Mouse (Mus musculus): ENCODE measurements around the gene Ccdc142. TPM values are rescaled to one million over a fixed set of nuclear protein-coding genes. Genes with fewer than 3 reads are reported as not detected.

The Ccdc142 gene
- polyA plus RNA-seq, 1 experiment from 2014 or later: 1.9 TPM

DNA sequence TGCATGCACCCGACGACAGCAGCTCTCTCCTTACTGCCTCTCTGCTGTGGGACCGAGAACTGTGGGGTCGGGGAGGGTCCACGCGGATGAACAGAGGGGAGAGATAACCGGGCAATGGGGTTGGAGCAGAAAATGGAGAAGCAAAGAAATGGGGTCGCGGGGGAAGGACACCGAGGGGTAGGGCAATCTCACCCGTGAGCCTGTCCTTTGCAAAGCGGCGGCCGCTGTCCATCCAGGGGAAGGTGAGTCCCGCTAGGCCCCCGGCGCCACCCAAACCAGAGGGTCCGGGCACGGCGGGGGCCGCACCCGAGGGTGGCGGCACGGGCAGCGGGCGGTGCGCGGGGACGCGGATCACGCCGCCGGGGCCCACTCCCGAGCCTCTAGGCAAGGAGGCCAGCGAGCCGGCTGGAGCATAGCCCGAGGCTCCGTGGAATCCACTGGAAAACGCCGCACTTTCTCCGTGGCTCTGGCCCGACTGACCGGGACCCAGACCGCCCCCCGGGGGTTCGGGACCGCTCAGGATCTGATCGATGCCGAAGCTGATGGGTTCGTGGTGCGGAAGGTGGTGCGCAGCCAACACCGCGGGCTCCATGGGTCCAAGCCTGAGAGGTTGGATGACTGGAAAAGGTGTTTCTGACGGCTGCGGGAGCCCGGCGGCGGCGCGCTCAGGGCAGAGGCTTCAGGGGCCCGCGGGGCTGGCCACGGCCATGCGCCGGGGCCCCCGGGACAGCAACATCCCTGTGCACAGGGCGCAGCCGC, 31.7 kb upstream of the Ccdc142 start:
- no peaks in the 10 kb centered on the region for H3K9me3 ChIP-seq (replicated peaks)
- no peaks in the 10 kb centered on the region for H3K36me3 ChIP-seq
- H3K4me1 ChIP-seq: peaks cover 33% of the 10 kb centered on the region
- H3K4me2 ChIP-seq: peak overlapping the region; percentile 36
- H3K27me3 ChIP-seq (replicated peaks): peaks cover 100% of the 10 kb centered on the region
- no peak overlapping the region for H3K27ac ChIP-seq
- H3K4me3 ChIP-seq: peak overlapping the region; percentile 32
- 2% methylated on average over 69 of the region's 69 CpGs for WGBS (ENCODE audit: insufficient replicate concordance)
- H3K9ac ChIP-seq: no peak overlapping the region
- no peak for ATAC-seq

DNA sequence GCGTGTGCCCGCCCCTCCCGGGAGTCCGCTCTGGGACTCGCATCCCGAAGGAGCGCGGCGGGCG, 31.3 kb upstream of the Ccdc142 start, which contains the start of gene Tlx2:
Tlx2 (minus strand) TSS at position 47 of the 64 bp plus-strand sequence.
- no peak within 1 kb of the TSS for H3K27ac ChIP-seq
- H3K4me2 ChIP-seq: peak within 1 kb of the TSS; percentile 53
- H3K4me1 ChIP-seq: peaks cover 33% of the 10 kb centered on the region
- peak within 1 kb of the TSS; percentile 32 for H3K4me3 ChIP-seq
- H3K9me3 ChIP-seq (replicated peaks): no peaks in the 10 kb centered on the region
- no peak within 1 kb of the TSS for H3K9ac ChIP-seq
- peaks cover 100% of the 10 kb centered on the region for H3K27me3 ChIP-seq (replicated peaks)
- 1% methylated on average over 10 of the region's 10 CpGs for WGBS (ENCODE audit: insufficient replicate concordance)
- H3K36me3 ChIP-seq: no peaks in the 10 kb centered on the region
- ATAC-seq: no peak

DNA sequence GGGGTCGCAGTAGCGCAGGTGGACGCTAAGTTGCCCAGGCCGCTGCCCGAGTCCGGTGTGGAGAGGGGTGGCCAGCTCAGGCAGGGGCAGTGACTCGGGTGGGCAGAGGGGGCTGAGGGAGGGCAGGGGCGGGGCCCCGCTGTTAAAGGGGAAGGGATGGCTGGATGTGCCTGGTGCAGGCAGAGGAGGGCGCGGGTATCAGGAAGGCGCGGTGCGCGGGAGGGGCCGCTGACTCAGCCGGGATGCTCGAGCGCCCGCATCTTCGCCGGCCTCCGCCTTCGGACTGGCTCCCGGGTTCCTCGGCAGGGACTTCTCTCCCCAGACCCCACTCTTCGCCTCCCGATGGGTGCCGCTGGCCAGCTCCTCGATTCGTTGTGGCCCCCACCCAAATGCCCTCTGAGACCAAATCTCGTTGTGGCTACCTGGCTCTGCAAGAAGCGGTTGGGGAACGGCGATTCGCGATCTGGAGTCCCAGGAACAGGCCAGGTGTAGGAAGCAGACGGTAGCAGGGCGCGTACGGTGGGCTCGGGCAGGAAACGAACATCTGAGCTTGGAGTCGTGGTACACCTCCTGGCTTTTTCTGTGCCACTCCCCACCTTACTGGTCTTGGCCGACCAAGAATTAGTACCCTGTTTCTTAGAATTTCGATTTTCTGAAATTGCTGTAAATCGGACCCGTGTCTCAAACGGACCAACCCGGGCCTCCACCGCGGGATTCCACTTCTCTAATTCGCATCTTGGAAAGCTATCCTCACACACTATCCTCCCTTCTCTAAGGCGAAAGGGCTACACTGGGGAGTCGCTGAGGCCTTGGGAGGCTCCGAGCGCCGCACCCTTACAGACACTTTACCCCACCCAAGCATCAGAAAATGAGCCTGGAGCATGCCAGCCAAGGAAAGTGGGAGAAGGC, 30.8 kb upstream of the Ccdc142 start:
- Histone ChIP-seq H3K27me3 (replicated peaks) (peaks cover 100% of the 10 kb centered on the region), H3K4me2 (peak overlapping the region; percentile 36), H3K4me3 (peak overlapping the region; percentile 32), H3K4me1 (peaks cover 33% of the 10 kb centered on the region), H3K36me3 (no peaks in the 10 kb centered on the region), H3K9me3 (replicated peaks) (no peaks in the 10 kb centered on the region), H3K9ac (no peak overlapping the region), H3K27ac (no peak overlapping the region)
- WGBS (ENCODE audit: insufficient replicate concordance): 1% methylated on average over 56 of the region's 58 CpGs
- no peak for ATAC-seq

DNA sequence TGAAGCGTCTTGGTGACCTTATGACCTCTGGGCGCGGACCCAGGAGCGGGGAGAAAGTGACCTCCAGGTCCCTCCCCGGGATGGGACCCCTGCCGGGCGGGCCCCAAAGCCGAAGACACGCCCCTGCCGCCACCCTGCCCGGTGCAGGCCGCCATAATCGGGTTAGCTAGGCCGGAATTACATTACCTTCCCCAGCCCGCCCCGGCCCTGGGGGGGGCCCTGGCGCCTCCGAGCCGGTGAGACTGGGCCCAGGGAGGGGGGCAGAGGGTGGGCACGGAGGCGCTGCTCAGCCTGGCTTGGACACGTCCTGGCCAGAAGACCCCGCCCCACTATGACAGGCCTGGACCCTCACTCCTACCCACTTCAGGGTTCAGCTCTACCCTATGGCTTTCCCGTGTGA, 30.2 kb upstream of the Ccdc142 start:
- no peaks in the 10 kb centered on the region for H3K36me3 ChIP-seq
- no peaks in the 10 kb centered on the region for H3K9me3 ChIP-seq (replicated peaks)
- peaks cover 100% of the 10 kb centered on the region for H3K27me3 ChIP-seq (replicated peaks)
- H3K9ac ChIP-seq: no peak overlapping the region
- H3K4me1 ChIP-seq: peaks cover 33% of the 10 kb centered on the region
- H3K4me2 ChIP-seq: peak overlapping the region; percentile 36
- H3K4me3 ChIP-seq: 0 out of 2 replicates have a peak overlapping the region, but pooled peaks have one; percentile 11
- 2% methylated on average over 21 of the region's 24 CpGs for WGBS (ENCODE audit: insufficient replicate concordance)
- H3K27ac ChIP-seq: no peak overlapping the region
- no peak for ATAC-seq

DNA sequence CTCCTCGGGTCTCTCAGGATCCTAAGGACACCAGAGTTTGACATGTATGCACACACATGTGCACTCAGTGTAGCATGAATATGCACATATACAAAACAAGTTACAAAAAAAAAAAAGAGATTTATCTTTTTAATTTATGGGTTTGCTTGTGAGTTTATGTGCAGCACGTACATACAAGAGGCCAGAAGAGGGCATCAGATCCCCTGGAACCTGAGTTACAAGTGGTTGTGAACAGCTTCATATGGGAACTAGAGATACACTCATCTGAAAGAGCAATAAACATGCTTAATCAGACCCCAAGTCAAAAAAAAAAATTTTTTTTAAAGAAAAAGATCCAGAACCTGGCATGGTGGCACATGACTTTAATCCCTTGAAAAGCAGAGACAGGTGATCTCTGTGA, 26.4 kb upstream of the Ccdc142 start:
- Histone ChIP-seq H3K4me2 (no peak overlapping the region), H3K4me1 (peaks cover 35% of the 10 kb centered on the region), H3K36me3 (peaks cover 6% of the 10 kb centered on the region), H3K9me3 (replicated peaks) (no peaks in the 10 kb centered on the region), H3K9ac (no peak overlapping the region), H3K4me3 (no peak overlapping the region), H3K27ac (no peak overlapping the region), H3K27me3 (replicated peaks) (peaks cover 76% of the 10 kb centered on the region)
- 23% methylated on average over 2 of the region's 2 CpGs for WGBS (ENCODE audit: insufficient replicate concordance)
- ATAC-seq: no peak

DNA sequence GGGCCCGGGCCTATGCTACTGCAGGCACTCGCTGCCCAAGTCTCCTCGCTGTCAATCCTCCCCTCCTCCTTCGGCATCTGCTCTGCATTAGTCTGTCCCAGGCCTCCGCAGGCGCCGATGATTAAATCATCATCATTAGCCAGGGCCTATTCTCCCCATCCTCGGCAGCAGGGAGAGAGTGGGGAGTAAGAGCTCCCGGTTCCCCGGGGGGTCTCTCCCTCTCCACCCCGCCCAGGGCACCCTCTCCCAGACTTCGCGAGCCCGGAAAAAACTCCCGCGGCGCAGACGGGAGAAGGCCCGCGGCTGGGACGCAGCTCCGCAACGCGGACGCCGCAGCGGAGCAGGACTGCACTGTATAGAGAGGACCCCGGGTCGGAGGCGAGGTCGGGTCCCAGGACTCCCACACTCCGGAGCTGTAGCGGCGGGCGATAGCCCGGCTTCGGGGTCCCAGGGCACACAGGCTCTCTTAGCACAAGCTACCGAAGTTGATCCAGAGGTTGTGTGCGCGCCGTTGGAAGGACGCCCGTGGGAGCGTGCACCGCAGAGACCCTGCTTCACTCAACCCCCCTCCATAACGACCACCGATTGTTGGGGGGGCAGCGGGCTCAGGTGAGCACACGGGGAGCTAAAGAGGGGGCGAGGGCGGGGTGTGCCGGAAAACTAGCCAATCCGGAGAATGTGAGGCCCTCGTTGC, 23.6 kb upstream of the Ccdc142 start, which contains the start of gene Pcgf1:
Pcgf1 (plus strand) TSS at position 240 of the 694 bp plus-strand sequence.
- under 1% methylated on average over 54 of the region's 54 CpGs for WGBS (ENCODE audit: insufficient replicate concordance)
- Histone ChIP-seq H3K27me3 (replicated peaks) (peaks cover 58% of the 10 kb centered on the region), H3K9me3 (replicated peaks) (no peaks in the 10 kb centered on the region)

DNA sequence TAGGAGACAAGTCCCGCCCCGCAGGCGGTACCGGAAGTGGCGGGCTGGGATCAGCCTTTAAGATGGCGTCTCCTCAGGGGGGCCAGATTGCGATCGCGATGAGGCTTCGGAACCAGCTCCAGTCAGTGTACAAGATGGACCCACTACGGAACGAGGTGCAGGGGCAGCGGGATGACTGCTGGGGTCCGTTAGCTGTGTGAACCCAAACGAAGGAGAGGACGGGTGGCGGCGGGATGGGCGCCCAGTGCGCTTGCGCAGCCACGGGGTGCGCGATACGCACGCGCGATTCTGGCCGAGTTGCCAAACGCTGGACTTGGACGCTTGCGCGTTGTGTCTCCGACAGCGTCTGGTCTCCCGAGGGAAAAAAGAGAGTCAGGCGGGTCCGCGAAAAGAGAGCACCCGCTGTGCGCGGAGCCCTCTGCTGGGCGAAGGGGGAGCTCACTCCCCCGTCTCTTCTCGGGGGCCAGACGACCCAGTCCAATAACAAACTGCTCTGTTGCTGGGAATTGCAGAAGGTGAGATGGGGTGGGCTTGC, 23.0 kb upstream of the Ccdc142 start:
- Histone ChIP-seq H3K9me3 (replicated peaks) (no peaks in the 10 kb centered on the region), H3K9ac (peak overlapping the region; percentile 78), H3K4me3 (peak overlapping the region; percentile 78), H3K27me3 (replicated peaks) (peaks cover 58% of the 10 kb centered on the region), H3K4me2 (peak overlapping the region; percentile 83), H3K27ac (peak overlapping the region; percentile 85), H3K36me3 (peaks cover 32% of the 10 kb centered on the region), H3K4me1 (peaks cover 27% of the 10 kb centered on the region)
- ATAC-seq: peak; percentile 90
- under 1% methylated on average over 46 of the region's 46 CpGs for WGBS (ENCODE audit: insufficient replicate concordance)

More for the DNA sequence above, 23.6 kb upstream of the Ccdc142 start, which contains the start of gene Pcgf1:
- peak within 1 kb of the TSS; percentile 78 for H3K4me3 ChIP-seq
- H3K9ac ChIP-seq: peak within 1 kb of the TSS; percentile 78
- peak; percentile 56 for ATAC-seq
- H3K36me3 ChIP-seq: peaks cover 32% of the 10 kb centered on the region
- peak within 1 kb of the TSS; percentile 85 for H3K27ac ChIP-seq
- peaks cover 27% of the 10 kb centered on the region for H3K4me1 ChIP-seq
- H3K4me2 ChIP-seq: peak within 1 kb of the TSS; percentile 83

DNA sequence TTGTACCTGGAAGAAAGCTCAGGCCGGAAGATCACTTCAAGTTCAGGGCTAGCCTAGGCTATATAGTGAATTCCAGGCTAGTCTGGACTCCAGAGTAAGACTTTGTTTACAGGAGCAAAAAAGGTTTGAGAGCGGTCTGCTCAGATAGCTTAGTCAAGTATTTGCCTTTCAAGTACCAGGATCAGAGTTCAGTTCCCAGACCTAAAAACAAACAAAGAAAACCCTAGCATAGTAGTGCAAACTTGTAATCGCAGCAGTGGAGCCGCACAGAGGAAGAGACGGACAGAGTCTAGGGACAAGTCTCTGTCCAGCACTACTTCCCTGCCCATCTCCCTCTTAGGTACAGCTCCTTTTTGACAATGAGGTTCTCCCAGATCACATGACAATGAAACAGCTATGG, 21.2 kb upstream of the Ccdc142 start:
- H3K27me3 ChIP-seq (replicated peaks): peaks cover 58% of the 10 kb centered on the region
- peaks cover 32% of the 10 kb centered on the region for H3K36me3 ChIP-seq
- H3K4me1 ChIP-seq: peaks cover 27% of the 10 kb centered on the region
- H3K9me3 ChIP-seq (replicated peaks): no peaks in the 10 kb centered on the region
- no peak overlapping the region for H3K27ac ChIP-seq
- H3K4me2 ChIP-seq: no peak overlapping the region
- WGBS (ENCODE audit: insufficient replicate concordance): 83% methylated on average over 5 of the region's 5 CpGs
- H3K9ac ChIP-seq: no peak overlapping the region
- H3K4me3 ChIP-seq: no peak overlapping the region
- ATAC-seq: no peak

DNA sequence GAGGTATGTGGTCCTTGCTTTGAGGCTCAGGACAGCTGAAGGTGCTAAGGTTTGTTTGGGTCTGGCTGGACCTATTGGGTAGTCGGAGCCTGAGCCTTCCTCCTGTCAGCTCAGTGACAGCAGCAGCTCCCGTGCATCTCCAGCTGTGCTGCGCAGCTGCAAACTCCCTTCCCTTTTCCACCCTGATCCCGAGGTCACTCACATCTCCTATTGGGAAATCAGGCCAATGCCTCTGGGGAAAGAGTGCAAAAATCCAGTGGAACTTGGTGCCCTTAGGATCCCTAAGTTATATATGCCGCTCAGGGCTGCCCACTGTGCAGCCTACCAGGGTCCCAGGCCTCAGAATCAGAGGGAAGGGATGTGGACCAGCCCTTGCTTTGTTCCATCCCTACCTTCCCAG, 17.9 kb upstream of the Ccdc142 start:
- no peak for ATAC-seq
- no peak overlapping the region for H3K4me3 ChIP-seq
- H3K27ac ChIP-seq: no peak overlapping the region
- no peaks in the 10 kb centered on the region for H3K9me3 ChIP-seq (replicated peaks)
- peaks cover 32% of the 10 kb centered on the region for H3K36me3 ChIP-seq
- H3K4me1 ChIP-seq: peaks cover 36% of the 10 kb centered on the region
- H3K4me2 ChIP-seq: no peak overlapping the region
- 25% methylated on average over 5 of the region's 5 CpGs for WGBS (ENCODE audit: insufficient replicate concordance)
- no peak overlapping the region for H3K9ac ChIP-seq
- peaks cover 67% of the 10 kb centered on the region for H3K27me3 ChIP-seq (replicated peaks)

DNA sequence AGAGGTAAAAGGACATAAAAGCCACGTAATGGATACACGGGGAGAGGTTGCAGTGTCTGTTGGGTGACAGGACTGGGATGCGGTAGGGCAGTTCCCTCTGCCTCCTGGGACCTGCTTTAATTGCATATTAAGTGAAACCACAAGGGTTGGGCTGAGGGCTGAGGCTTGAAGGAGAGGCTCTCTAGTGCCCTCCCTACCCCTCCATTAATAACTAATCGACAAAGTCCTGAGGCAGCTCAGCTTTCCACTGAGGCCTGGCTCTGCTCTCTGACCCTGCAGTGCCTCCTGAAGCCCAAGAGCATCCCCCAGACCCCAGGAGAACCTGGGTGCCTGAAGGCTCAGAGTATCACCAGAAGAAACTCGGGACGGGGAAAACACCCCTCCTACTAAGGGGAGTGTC, 16.9 kb upstream of the Ccdc142 start:
- Histone ChIP-seq H3K9ac (no peak overlapping the region), H3K4me2 (no peak overlapping the region), H3K4me3 (no peak overlapping the region), H3K36me3 (peaks cover 31% of the 10 kb centered on the region), H3K27me3 (replicated peaks) (peaks cover 77% of the 10 kb centered on the region), H3K4me1 (peaks cover 28% of the 10 kb centered on the region), H3K27ac (no peak overlapping the region), H3K9me3 (replicated peaks) (no peaks in the 10 kb centered on the region)
- WGBS (ENCODE audit: insufficient replicate concordance): 22% methylated on average over 6 of the region's 6 CpGs
- no peak for ATAC-seq

DNA sequence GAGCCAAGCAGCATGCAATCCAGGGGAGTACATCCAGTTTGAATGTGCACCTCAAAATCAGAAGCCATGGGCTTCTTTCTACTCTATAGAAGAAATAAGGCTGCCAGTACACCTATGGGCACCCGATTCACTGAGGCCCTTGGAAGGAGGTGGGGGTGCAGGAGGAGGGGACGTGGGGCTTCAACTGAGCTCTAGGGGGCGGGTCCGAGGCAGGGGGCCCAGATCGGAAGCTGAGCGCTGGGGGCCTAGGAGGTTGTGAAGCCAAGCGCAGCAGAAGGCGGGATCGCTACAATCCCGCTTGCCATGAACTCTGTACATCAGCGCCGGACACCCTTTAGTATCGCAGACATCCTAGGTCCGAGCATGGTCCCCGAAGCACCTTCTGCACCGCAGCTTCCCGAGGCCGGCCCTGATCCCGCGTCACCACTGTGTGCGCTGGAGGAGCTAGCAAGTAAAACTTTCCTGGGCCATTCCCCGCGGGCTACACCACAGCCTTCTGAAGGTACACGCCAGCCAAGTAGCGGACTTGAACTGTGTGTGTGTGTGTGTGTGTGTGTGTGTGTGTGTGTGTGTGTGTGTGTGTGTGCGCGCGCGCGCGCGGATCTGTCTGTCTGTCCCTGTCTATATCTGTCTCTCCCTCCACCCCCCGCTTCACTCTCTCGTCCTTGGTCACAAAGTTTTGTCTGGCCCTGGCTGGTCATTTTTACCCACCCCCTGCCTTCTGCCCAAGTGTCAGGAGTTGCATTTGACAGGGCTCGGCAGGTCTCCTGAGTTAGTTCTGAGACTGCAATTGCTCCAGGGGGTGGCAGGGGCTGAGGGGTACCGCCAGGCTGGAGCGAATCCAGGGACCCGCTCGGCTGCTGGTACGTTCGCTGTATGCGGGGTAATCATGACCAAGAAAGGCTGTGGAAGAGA, 15.0 kb upstream of the Ccdc142 start, which contains the start of gene Lbx2:
Lbx2 (plus strand) TSS at position 247 of the 915 bp plus-strand sequence.
- Histone ChIP-seq H3K4me2 (peak within 1 kb of the TSS; percentile 56), H3K36me3 (peaks cover 12% of the 10 kb centered on the region), H3K27me3 (replicated peaks) (peaks cover 95% of the 10 kb centered on the region), H3K4me3 (peak within 1 kb of the TSS; percentile 29), H3K9me3 (replicated peaks) (no peaks in the 10 kb centered on the region), H3K27ac (no peak within 1 kb of the TSS), H3K4me1 (peaks cover 15% of the 10 kb centered on the region; the same call in 1 of the 2 replicates), H3K9ac (no peak within 1 kb of the TSS)
- 2% methylated on average over 35 of the region's 42 CpGs for WGBS (ENCODE audit: insufficient replicate concordance)
- ATAC-seq: 0 out of 2 replicates have a peak, but pooled peaks have one; percentile 30
